Mouse (Mus musculus): ENCODE results near the gene Ankrd22. TPM values are rescaled to one million over a fixed set of nuclear protein-coding genes. Genes with fewer than 3 reads are reported as not detected.
"Not testable (repeated sequence)": the region's sequence is repeated elsewhere in the genome, so short reads cannot be mapped to it uniquely, and the experiment has no call there.

Gene Ankrd22
- total RNA-seq (2021) = not detected

DNA sequence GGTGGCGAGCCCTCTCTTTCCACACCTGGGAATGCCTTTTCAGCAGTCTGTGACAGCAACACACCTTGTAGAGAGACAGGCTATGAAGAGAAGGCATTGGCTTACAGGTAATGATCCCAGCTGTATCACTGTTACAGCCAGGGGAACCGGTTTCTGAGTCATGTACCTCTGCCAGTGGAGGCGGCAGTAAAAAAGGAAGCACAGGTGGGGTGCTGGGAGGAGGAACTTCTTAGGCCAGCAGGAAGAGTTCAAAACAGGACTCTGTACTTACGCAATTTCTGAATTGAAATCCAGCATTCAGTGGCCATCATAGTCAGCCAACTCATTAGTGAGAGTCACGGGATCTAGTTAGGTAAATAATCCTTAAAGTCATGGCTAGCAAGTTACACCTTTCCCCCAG lies at the start of gene Ankrd22:
TSS of gene Ankrd22 (minus strand) at position 163 of the 400 bp plus-strand sequence.
- intact Hi-C loops (cut with DNase I) = no loop called here
- DNase-seq (ENCODE audit: low spot score) = no peak

DNA sequence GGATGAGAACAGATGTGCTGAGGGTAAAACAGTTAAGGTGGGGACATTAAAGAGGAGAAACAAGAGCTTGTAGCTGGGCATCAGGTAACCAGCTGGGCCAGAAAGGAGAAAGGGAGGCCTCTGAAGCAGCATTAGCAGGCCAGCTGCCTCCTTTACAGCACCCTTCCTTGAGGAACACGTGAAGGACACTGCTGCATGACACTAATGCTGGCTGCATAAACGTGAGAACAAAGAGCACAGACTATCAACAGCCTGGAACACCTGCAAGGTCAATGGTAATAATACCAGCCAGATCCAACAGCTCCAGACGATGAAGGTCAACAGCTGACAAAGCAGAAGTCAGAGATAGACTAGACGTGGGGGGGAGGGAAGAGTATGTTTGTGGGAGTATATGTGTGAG lies 48.3 kb upstream of the Ankrd22 start:
- DNase-seq (ENCODE audit: low spot score) = no peak
- intact Hi-C loops (cut with DNase I) = no loop called here

DNA sequence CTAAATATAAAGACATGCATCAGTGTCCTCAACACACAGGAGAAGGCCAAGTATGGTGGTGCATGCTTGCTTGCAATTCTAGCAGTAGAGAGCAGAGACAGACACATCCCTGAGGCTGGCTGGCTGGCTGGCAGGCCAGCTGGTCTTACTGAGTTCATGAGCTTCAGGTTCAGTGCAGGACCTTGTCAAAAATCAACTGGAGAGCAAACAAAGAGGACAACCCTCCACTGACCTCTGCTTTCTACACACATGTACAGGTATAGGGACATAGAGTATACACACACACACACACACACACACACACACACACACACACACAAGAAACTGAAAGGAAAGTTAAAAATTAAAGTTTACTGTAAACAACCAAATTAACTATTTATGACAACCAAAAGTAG lies 47.4 kb upstream of the Ankrd22 start:
- DNase-seq (ENCODE audit: low spot score) = no peak
- intact Hi-C loops (cut with DNase I) = no loop called here

DNA sequence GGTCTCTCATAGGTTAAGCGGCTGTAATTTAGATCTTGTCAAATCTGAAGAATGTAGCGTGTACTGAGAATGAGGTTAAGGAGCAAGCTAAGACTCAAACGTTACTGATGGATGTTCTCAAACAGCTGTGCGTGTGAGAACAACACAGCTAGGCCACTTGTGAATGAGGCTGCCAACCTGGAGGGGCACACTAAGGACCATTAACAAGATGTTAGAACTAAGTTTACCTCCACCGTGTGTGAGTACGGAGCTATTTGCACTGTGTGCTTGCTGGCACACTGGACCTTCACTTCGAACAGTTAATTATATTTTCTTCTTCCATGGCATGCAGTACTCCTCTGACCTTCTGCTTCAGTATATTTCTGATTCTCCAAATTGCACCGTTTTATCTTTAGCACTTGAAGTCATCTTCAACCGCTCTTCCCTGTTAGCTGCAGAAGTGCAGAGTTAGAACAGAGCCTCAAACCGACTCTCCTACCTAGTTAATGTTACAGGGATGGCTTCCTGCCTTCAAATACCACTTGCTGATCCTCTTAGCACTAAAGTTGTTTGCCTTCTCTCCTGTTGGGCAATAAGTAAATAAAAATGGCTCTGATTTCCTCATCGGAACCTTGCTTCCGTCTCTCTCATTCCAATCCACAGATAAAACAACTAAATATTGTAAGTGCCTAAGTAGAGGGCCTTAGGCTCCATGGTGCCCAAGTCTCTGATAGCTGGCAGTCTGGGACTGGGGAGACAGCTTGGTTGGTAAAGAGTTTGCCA lies 46.8 kb upstream of the Ankrd22 start:
- no peak for DNase-seq (ENCODE audit: low spot score)
- intact Hi-C loops (cut with DNase I) = no loop called here

DNA sequence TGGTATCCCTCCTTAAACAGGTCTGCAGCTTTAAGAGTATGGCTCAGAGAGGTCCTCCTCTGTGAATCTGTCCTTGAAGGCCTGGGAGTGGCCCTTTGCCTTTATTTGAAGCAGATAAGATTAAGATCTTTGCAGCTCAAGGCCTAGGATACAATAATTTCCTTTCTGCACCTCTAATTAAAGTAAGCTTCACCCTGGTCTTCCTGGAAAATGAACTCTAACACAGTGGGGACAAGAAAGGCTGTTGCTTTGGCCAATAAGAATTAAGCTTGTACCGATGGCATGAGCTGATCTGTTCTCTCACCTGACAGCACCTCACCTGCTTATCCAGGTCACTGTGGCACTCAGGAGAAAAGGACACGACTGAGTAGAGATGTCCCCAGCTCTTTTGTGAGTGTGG lies 45.0 kb upstream of the Ankrd22 start:
- DNase-seq (ENCODE audit: low spot score) = no peak
- intact Hi-C loops (cut with DNase I) = no loop called here

DNA sequence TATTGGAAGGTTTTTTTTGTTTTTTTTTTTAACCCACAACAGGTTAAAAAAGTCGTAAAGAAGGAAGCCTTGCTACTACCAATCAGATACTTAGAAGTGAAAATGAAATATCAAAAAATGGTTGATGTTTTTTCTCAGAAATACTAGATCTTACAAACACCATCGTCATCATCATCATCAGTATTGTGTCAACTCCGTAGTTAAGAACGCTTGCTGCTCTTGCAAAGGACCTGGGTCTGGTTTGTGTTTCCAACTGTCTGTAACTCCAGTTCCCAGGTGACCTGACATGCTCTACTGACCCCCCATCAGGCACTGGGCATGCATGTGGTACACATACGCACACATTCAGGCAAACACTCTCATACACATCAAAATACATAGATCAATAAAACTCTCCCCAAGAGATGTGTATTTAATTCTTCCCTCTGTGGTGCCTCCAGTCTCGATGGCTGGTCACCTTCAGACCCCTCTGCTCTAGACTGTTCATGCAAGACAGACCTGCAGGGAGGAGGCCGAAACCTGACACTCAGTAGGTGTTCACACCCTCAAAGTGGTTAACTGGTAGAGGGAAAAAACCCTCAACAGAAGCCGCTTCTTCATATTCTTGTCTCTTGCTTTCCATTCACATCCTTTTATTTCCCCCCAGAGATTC lies 44.2 kb upstream of the Ankrd22 start:
- intact Hi-C loops (cut with DNase I) = no loop called here
- DNase-seq (ENCODE audit: low spot score) = no peak

DNA sequence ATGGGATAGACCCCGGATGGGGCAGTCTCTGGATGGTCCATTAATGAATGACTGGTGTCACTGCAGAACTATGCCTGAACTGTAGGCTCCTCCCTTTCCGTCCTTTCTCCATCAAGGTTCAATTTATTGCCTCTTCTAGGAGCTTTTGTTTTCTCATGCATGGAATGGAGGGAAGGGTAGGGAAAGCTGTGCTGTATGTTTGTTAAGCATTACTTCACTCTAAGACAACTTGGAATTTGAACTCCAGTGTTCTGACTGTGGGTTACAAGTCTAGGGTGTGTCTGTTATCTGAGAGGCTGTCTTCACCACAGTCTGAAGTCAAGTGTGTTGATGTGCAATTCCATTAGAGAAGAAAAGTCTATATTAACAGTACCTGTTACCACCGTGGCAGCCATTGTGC lies 43.2 kb upstream of the Ankrd22 start:
- intact Hi-C loops (cut with DNase I) = no loop called here

DNA sequence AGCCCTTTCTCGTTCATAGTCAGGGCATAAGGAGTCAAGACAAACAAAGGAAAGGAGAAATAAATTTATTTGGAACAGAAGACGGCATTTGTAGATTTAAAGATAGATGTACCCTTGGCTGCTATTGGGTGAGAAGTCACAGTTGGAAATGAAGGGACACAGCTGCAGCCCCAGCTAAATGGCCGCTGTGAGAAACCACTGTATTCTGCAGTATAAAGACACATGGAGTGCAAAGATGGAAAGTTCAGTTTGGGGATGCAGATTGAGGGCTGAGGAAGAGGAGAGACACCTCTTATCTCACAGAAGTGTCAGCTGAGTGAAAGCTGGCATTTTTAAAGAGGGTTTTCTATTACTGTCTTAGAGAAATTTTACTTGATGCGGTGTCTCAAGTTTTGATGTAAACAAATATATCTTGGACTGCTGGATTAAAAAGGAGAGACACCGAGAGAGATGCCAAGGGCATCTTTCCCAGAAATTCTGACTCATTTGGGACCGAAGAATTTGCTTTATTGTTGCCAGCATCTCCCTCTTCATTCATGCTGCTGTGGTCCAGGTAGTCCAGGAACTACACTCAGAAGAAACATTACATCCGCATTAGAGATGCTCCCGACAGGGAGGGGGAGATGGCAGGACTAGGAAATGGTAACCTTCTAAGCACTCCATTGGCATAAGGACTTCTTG lies 41.0 kb upstream of the Ankrd22 start:
- peak; percentile 6 for DNase-seq (ENCODE audit: low spot score)
- intact Hi-C loops (cut with DNase I) = no loop called here

More for the DNA sequence above, 43.2 kb upstream of the Ankrd22 start:
- no peak for DNase-seq (ENCODE audit: low spot score)

DNA sequence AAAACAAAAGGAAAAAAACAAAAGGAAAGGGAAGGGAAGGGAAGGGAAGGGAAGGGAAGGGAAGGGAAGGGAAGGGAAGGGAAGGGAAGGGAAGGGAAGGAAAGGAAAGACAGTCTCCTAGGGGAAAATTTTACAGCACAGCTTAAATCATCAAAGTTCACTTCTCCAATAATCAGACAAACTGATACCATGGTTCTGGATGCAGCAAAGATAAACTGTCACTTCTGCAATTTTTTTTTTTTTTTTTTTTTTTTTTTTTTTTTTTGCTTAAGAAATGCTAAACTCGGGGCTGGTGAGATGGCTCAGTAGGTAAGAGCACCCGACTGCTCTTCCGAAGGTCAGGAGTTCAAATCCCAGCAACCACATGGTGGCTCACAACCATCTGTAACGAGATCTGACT lies 40.3 kb upstream of the Ankrd22 start:
- intact Hi-C loops (cut with DNase I); DNase-seq (ENCODE audit: low spot score): not testable (repeated sequence)

DNA sequence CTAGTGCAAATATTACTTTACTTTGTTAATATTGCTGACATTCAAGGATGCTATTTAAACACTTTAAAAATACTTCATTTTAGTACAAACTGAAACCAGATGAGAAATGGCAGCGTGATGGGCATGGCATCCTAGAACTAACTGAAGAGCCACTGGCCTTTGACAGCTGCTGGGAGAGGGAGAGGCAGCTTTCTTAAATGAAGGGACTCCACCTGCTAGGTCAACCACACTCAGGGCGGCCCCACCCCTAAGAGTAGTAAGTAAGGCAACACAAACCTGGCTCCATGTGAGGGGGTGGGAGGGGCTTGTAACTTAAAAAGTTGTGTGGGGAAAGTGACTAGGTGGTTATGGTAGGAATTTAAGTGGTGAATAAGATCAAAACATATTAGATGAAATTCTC lies 36.8 kb upstream of the Ankrd22 start:
- DNase-seq (ENCODE audit: low spot score) = no peak
- intact Hi-C loops (cut with DNase I) = no loop called here

DNA sequence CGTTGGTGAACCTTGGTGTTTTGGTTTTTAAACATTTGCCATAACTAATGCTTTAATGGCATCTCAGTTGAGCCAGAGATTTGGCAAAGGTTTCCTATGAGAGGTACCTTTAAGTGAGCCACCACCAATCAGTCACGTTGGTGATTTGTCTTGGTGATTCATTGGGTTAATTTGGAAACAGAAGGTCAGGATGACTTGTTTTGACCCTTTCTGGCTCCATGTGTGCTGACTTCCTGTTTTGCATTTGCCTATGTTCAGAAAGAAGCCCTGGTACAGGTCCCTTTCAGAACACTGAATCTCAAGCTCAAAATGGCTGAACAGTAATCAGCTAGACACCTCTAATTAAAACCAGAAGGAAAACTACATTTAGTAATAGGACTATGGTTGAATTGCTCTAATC lies 33.6 kb upstream of the Ankrd22 start:
- DNase-seq (ENCODE audit: low spot score) = no peak
- intact Hi-C loops (cut with DNase I) = no loop called here

DNA sequence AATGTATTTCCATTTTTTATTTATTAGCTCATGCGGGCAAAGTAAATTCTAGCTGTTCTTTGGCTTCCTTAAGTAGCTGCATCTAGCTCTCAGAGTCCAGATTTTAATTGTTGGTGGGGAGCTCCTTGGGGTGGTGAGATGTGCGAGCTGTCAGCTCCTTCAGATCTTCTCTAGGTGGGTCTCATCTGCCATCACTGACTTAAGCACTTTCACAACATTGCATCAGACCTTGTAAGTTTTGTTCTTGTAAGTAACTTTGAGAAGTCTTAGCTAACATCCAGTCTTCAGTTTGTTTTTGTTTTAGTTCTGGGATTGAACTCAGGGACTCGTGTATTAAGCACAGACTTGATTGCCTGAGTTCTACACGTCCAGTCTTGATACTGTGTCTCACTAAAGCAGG lies 33.0 kb upstream of the Ankrd22 start:
- intact Hi-C loops (cut with DNase I) = no loop called here
- DNase-seq (ENCODE audit: low spot score) = no peak

DNA sequence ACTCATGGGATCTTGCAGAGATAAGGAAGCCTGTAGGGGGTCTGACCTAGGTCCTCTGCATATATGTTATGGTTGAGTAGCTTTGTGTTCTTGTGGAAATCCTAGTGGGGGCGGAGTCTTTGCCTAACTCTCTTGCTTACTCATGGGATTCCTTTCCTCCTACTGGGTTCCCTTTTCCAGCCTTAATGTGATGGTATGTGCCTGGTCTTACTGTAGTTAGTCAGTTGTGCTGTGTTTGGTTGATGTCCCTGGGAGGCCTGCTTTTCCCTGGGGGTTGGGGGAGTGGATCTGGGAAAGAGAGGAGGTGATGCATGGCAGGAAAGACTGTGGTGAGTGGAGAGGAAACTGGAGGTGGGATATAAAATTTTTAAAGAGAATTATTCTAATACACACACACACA lies 32.2 kb upstream of the Ankrd22 start:
- DNase-seq (ENCODE audit: low spot score) = no peak
- intact Hi-C loops (cut with DNase I) = no loop called here

DNA sequence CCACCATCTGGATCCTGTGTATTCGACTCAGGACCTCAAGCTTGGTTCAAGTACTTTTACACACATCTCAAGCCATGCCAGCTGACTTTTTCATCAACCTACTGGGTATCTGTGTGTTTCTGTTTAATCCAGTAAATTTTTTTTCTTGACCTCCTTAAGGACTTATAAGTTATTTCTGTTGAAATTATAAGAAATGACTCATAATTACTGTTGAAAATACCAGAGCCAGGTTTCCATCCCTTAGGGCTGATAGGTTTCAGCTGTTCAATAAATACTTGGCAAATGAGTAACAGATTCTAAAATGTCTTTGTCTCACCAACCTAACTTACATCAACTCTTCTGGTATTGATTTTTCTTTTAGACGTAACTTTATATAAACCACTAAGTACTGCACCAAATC lies 29.2 kb upstream of the Ankrd22 start:
- intact Hi-C loops (cut with DNase I) = no loop called here
- no peak for DNase-seq (ENCODE audit: low spot score)

DNA sequence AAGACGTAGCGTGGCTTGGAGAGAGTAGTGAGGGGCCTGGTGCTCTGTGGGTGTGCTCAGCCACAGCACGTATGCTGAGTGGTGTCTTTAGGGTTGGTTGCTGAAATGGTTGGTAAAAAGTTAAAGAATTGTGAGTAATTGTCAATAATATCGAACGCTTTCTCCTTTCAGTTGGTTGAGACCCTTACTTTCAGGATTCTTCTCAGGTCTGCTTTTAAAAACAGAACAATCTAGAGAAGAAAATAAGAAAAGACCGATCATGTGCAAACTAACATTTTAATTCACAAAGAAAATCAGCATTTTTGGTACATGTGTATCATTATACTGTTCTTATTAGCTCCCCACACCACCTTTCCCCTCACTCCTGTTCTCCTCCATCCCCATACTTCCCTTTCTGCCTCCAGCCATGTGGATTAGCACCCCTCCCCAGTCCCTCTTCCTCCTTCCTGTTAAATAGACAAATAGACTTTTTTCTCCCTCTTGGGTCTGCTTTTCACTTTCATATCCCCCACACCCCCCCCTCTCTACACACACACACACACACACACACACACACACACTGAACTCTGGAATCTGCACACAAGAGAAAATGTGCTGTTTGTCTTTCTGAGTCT lies 28.4 kb upstream of the Ankrd22 start:
- no peak for DNase-seq (ENCODE audit: low spot score)
- intact Hi-C loops (cut with DNase I) = no loop called here

DNA sequence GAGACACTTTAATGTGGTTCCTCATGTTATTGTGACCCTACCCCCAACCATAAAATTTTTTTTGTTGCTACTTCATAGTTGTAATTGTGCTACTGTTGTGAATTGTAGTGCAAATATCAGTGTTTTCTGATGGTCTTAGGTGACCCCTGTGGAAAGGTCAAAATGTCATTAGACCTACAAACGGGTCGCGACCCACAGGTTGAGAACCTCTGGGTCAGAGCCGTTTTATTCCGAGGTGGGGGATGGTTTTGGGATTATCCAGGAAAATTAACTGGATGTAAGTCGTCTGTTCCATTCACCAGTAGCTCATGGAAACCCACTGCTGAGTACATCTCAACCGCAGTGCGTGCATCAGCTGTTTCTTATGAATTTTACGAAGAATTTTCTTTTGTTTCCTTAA lies 27.8 kb upstream of the Ankrd22 start:
- intact Hi-C loops (cut with DNase I) = no loop called here
- no peak for DNase-seq (ENCODE audit: low spot score)

DNA sequence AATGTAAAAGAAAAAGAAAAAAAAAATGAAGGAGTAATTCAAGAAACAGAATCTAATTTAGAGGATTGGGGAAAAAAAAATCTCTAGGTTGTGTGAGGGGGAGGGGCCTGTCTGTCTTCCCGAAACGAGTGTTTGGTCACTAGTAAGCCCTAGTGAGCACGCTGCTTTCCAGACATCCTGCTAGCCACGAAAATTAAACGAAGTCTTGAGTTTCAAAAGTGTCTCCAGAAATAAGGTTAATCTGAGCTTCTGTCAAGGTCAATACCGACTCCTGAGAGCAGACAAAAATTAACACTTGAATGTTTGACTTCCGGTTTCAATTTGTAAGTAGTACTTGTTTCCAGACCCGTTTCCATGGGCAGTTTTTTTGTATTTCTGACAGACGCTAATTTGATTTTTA lies 27.3 kb upstream of the Ankrd22 start:
- intact Hi-C loops (cut with DNase I) = no loop called here
- no peak for DNase-seq (ENCODE audit: low spot score)

DNA sequence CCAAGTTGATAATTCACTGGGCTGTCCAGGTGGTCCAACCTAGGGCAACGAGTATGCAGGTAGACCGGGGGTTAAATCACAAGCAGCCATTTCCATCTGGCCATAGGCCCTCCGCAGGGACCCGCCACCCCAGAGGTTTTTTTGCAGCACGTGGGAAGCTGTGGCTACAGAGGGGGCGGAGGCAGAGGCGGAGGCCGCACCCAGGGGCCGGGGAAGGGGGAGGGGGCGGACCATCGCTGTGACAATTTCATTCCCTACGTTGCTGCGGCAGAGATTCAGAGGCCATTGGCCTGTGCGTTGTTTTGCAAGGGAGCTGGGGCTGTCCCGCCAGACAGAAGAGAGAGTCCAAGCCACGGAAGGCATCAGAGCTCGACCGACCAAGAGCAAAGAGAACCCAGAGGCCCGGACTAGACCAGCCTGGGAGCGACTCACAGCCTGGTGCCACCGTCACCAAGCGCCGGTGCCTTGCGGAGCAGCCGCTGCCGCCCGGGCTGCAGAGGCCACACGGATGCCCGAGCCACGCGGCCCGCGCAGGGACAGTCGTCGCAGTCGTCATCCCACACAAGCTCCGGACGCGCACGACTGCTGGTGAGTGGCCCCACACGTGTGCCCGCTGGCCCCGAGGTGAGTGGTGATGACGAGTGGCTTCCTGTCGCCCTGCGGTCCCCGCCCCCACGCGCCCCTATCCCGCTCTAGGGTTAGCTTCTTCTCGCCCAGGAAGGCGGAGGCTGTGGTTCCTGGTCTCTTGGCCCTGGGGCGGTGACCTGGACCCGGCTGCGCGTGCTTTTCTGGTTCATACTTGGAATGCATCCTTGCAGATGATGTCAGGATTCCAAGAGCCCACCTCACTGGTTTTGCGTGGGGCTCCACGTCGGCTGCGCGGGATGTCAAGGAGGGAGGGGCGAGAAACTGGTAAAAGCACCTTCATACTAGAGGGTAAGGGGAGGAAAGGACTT lies 26.4 kb upstream of the Ankrd22 start, which contains the start of gene Stambpl1:
TSS of gene Stambpl1 (plus strand) at position 222 of the 956 bp plus-strand sequence.
- intact Hi-C loops (cut with DNase I) = no loop called here
- peak; percentile 50 for DNase-seq (ENCODE audit: low spot score)

DNA sequence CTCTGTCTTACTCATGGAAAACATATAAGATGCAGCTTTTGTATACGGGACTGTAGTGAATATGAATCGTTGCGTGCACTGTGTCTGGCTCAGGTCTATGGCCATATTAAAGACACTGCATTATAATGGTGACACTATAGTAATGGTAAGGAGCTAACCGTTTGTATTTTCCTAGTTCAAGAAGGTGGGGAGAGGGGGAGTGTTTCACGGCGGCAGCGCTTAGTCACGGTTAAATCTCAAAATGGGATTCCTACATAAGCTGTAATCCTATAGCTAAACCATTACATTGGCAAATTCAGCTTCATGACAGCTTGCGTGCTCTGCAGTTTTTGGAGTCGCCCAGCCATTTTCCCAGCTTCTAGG lies 25.8 kb upstream of the Ankrd22 start:
- intact Hi-C loops (cut with DNase I) = no loop called here
- no peak for DNase-seq (ENCODE audit: low spot score)

DNA sequence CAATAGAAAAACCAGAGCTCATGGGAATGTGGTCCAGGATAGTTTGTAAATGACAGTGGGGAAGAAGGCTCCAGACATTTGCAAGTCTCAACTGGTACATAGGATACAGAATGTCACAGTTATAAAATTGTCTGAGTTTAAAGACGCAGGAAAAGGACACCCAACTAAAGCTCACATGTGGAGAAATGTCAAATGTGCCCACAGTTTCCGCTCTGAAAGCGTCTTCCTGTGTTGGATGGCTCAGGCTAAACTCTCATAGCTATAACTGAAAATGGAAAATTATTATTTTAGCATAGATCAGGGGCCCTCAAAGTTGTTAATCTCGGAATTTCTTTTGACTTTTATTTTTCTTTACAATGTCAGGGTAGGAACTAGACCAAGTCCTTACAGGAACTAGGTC lies 21.0 kb upstream of the Ankrd22 start:
- no peak for DNase-seq (ENCODE audit: low spot score)
- intact Hi-C loops (cut with DNase I) = no loop called here
